Mouse (Mus musculus): ENCODE data around the gene Gm9774. TPM values are rescaled to one million over a fixed set of nuclear protein-coding genes. Genes with fewer than 3 reads are reported as not detected.

Gene Gm9774
- 5.4 TPM for polyA plus RNA-seq (2014; fragmentation: Illumina TruSeq; extraction: RNeasy Lipid Tissue Mini Kit (QIAGEN cat#74804); ENCODE audit: low read depth, low replicate concordance)

DNA sequence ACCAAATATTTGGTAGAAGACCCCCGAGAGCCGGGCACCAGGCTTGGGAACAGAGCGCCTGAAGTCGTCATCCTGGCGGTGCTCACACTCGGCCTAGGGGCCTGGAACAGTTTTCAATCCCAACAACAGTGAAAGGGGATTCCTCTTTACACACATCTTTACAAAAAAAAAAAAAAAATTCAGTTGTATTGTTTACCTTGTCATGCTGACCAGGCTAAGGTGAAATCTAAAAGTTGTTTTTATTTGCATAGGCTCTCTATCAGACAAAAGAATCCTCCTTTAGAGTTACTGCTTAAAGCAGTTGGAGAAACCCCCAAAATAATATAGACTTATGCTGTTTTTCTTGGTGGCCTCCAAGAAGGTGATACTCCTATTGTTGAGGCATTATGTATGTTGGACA, at the start of gene Gm9774:
Gene Gm9774 (minus strand): TSS at position 101 of the 400 bp plus-strand sequence.

DNA sequence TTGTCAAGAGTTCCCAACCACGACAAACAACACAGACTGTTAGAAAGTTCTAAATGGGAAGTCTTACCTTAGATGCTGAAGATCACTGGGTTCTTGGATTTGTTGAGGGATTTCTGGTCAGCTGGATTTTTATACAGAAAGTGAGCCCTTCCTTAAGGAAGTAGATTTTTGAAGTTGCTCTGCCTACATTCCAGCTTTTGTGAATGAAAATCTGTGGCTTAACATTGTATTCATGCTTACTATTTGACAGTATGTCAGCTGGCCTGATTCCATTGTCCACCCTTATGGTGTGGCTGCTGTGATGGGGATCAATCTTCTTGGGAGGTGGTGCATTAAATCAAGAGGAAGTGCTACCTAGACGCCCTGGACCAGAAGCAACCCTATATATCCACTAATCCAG, 29.4 kb upstream of the Gm9774 start, which contains the start of gene Sprr3:
Gene Sprr3 (minus strand): TSS at position 101 of the 400 bp plus-strand sequence.

DNA sequence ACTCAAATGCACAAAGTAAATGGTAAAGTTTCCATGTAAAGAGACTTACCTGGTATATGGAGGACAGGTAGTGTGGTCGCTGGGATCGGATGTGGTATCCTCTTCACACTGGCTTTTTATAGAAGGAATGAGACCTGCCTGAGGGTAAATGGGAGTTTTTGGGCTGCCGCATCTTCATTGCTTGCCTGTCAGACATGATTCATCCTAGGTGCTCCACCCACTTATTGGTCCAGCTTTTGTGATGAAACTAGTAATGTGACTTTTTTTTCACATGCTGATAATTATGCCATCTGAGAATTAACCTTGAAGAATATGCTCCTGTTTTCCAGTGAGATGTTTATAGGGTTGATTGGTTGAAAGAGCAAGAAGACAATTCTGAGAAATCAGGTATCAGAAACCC, 9.5 kb upstream of the Gm9774 start, which contains the start of gene Sprr1b:
Gene Sprr1b (minus strand): TSS at position 101 of the 400 bp plus-strand sequence.

DNA sequence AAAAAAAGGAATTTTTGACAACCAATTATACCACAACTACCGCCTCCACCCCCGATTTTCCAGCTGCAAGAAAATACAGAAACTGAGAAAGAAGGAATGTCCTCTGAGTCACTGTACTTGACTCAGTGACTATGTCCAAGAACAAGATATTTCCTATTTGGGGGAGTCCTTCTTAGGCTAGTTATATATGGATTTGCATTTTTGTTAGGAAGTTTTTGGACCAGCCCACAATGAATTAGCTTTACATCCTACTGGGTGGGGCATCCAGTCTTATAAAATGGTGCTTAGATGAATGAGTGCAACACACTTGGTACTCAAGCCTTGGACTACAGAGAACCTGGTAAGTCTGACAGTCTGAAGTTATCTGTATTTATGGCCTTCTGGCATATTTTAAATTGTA, 3.1 kb upstream of the Gm9774 start, which contains the start of gene Sprr2k:
Gene Sprr2k (plus strand): TSS at position 301 of the 400 bp plus-strand sequence.

DNA sequence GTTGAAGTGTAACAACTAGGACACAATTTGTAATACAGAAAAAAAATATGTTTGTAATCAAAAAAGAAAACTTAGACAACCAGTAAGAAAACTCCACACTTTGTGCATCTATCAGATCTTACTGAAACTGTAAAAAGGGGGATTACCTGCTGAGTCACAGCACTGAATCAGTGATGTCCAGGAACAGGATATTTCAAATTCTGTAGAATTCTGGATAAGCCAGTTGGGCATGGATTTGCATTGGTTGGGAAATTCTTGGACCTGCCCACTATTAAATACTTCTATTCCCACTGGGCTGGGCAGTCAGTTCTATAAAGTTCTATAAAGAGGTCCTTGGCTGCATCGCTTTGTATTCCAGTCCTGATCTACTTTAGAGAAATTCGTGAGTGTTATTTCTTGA, 11.4 kb downstream of the Gm9774 start, which contains the start of gene Sprr2j-ps:
Gene Sprr2j-ps (plus strand): TSS at position 301 of the 400 bp plus-strand sequence.

DNA sequence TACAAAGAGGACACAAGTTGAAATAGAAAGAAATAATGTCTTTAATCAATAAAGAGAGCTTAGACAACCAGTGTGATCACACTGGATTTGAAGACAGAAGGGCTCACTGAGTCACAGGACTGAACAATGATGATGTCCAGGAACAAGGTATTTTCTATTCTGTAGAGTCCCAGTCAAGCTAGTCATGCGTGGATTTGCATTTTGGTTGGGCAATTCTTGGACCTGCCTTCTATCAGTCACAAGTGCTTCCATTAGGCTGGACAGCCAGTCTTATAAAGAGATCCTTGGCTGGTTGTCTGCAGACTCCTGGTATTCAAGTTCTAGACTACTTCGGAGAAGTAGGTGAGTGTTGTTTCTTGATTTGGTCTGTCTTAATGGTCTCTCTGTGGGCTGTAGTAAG, 21.5 kb downstream of the Gm9774 start, which contains the start of gene Sprr2i:
Gene Sprr2i (plus strand): TSS at position 301 of the 400 bp plus-strand sequence.

DNA sequence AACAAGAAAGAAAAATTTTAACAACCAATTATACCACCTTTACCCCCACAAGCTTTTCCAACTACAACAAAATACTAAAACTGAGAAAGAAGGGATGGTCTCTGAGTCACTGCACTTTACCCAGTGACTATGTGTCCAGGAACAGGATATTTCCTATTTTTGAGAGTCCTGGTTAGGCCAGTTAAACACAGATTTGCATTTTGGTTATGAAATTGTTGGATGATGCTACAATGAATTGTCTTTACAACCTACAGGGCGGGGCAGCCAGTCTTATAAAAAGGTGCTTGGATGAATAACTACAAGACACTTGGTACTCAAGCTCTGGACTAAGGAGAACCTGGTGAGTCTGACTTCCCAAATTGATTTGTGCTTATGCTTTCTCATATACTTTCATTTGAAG, 43.8 kb downstream of the Gm9774 start, which contains the start of gene Sprr2h:
Gene Sprr2h (plus strand): TSS at position 301 of the 400 bp plus-strand sequence.

Other genes starting within 250 kb of the Gm9774 start
- not detected for gene Sprr2a1, start 213.6 kb downstream of the Gm9774 start, polyA plus RNA-seq (2014; fragmentation: Illumina TruSeq; extraction: RNeasy Lipid Tissue Mini Kit (QIAGEN cat#74804); ENCODE audit: low read depth, low replicate concordance)
- 0.07 TPM for gene Sprr2a2, start 213.5 kb downstream of the Gm9774 start, polyA plus RNA-seq (2014; fragmentation: Illumina TruSeq; extraction: RNeasy Lipid Tissue Mini Kit (QIAGEN cat#74804); ENCODE audit: low read depth, low replicate concordance)
- not detected for gene Sprr2a3, start 144.0 kb downstream of the Gm9774 start, polyA plus RNA-seq (2014; fragmentation: Illumina TruSeq; extraction: RNeasy Lipid Tissue Mini Kit (QIAGEN cat#74804); ENCODE audit: low read depth, low replicate concordance)
- not detected for gene Sprr2b, start 112.8 kb downstream of the Gm9774 start, polyA plus RNA-seq (2014; fragmentation: Illumina TruSeq; extraction: RNeasy Lipid Tissue Mini Kit (QIAGEN cat#74804); ENCODE audit: low read depth, low replicate concordance)
- gene Sprr2d, start 90.3 kb downstream of the Gm9774 start, polyA plus RNA-seq (2014; fragmentation: Illumina TruSeq; extraction: RNeasy Lipid Tissue Mini Kit (QIAGEN cat#74804); ENCODE audit: low read depth, low replicate concordance) = not detected
- gene Sprr2e, start 77.3 kb downstream of the Gm9774 start, polyA plus RNA-seq (2014; fragmentation: Illumina TruSeq; extraction: RNeasy Lipid Tissue Mini Kit (QIAGEN cat#74804); ENCODE audit: low read depth, low replicate concordance) = not detected
- not detected for gene Sprr2f, start 64.2 kb downstream of the Gm9774 start, polyA plus RNA-seq (2014; fragmentation: Illumina TruSeq; extraction: RNeasy Lipid Tissue Mini Kit (QIAGEN cat#74804); ENCODE audit: low read depth, low replicate concordance)
- not detected for gene Sprr2h, start 43.7 kb downstream of the Gm9774 start, polyA plus RNA-seq (2014; fragmentation: Illumina TruSeq; extraction: RNeasy Lipid Tissue Mini Kit (QIAGEN cat#74804); ENCODE audit: low read depth, low replicate concordance)
- gene Sprr2i, start 21.4 kb downstream of the Gm9774 start, polyA plus RNA-seq (2014; fragmentation: Illumina TruSeq; extraction: RNeasy Lipid Tissue Mini Kit (QIAGEN cat#74804); ENCODE audit: low read depth, low replicate concordance) = not detected
- gene Sprr2j-ps, start 11.3 kb downstream of the Gm9774 start, polyA plus RNA-seq (2014; fragmentation: Illumina TruSeq; extraction: RNeasy Lipid Tissue Mini Kit (QIAGEN cat#74804); ENCODE audit: low read depth, low replicate concordance) = not detected
- not detected for gene Sprr2k, start 3.2 kb upstream of the Gm9774 start, polyA plus RNA-seq (2014; fragmentation: Illumina TruSeq; extraction: RNeasy Lipid Tissue Mini Kit (QIAGEN cat#74804); ENCODE audit: low read depth, low replicate concordance)
- gene Sprr1b, start 9.4 kb upstream of the Gm9774 start, polyA plus RNA-seq (2014; fragmentation: Illumina TruSeq; extraction: RNeasy Lipid Tissue Mini Kit (QIAGEN cat#74804); ENCODE audit: low read depth, low replicate concordance) = not detected
- gene Sprr3, start 29.3 kb upstream of the Gm9774 start, polyA plus RNA-seq (2014; fragmentation: Illumina TruSeq; extraction: RNeasy Lipid Tissue Mini Kit (QIAGEN cat#74804); ENCODE audit: low read depth, low replicate concordance) = not detected
- gene Sprr1a, start 56.5 kb upstream of the Gm9774 start, polyA plus RNA-seq (2014; fragmentation: Illumina TruSeq; extraction: RNeasy Lipid Tissue Mini Kit (QIAGEN cat#74804); ENCODE audit: low read depth, low replicate concordance) = not detected
- gene Sprr4, start 71.1 kb upstream of the Gm9774 start, polyA plus RNA-seq (2014; fragmentation: Illumina TruSeq; extraction: RNeasy Lipid Tissue Mini Kit (QIAGEN cat#74804); ENCODE audit: low read depth, low replicate concordance) = not detected
- gene 2310046K23Rik, start 105.1 kb upstream of the Gm9774 start, polyA plus RNA-seq (2014; fragmentation: Illumina TruSeq; extraction: RNeasy Lipid Tissue Mini Kit (QIAGEN cat#74804); ENCODE audit: low read depth, low replicate concordance) = not detected
- gene Ivl, start 144.3 kb upstream of the Gm9774 start, polyA plus RNA-seq (2014; fragmentation: Illumina TruSeq; extraction: RNeasy Lipid Tissue Mini Kit (QIAGEN cat#74804); ENCODE audit: low read depth, low replicate concordance) = 0.21 TPM
- gene Smcp, start 159.6 kb upstream of the Gm9774 start, polyA plus RNA-seq (2014; fragmentation: Illumina TruSeq; extraction: RNeasy Lipid Tissue Mini Kit (QIAGEN cat#74804); ENCODE audit: low read depth, low replicate concordance) = 4,960 TPM
- 0.48 TPM for gene 2210017I01Rik, start 178.1 kb upstream of the Gm9774 start, polyA plus RNA-seq (2014; fragmentation: Illumina TruSeq; extraction: RNeasy Lipid Tissue Mini Kit (QIAGEN cat#74804); ENCODE audit: low read depth, low replicate concordance)
- gene Lce6a, start 192.2 kb upstream of the Gm9774 start, polyA plus RNA-seq (2014; fragmentation: Illumina TruSeq; extraction: RNeasy Lipid Tissue Mini Kit (QIAGEN cat#74804); ENCODE audit: low read depth, low replicate concordance) = 2.4 TPM
- gene Lce1a1, start 218.9 kb upstream of the Gm9774 start, polyA plus RNA-seq (2014; fragmentation: Illumina TruSeq; extraction: RNeasy Lipid Tissue Mini Kit (QIAGEN cat#74804); ENCODE audit: low read depth, low replicate concordance) = not detected
- not detected for gene Lce1b, start 227.5 kb upstream of the Gm9774 start, polyA plus RNA-seq (2014; fragmentation: Illumina TruSeq; extraction: RNeasy Lipid Tissue Mini Kit (QIAGEN cat#74804); ENCODE audit: low read depth, low replicate concordance)
- gene Lce1a2, start 240.9 kb upstream of the Gm9774 start, polyA plus RNA-seq (2014; fragmentation: Illumina TruSeq; extraction: RNeasy Lipid Tissue Mini Kit (QIAGEN cat#74804); ENCODE audit: low read depth, low replicate concordance) = not detected
- gene Lce1c, start 249.8 kb upstream of the Gm9774 start, polyA plus RNA-seq (2014; fragmentation: Illumina TruSeq; extraction: RNeasy Lipid Tissue Mini Kit (QIAGEN cat#74804); ENCODE audit: low read depth, low replicate concordance) = not detected

Data from testis, adult 10 weeks (tissue).